Mouse (Mus musculus) gastrocnemius, postnatal 25 days (tissue): ENCODE results near the gene Rnf150. TPM values are rescaled to one million over a fixed set of nuclear protein-coding genes. Genes with fewer than 3 reads are reported as not detected.

ENCODE experiments used
- DNase-seq: peaks from one replicate; pipeline ENCODE4 v3.0.0; 2022
- total RNA-seq, 2 experiments: library from RNA; stranded (reverse); gene quantifications; 1 replicate in 1 of 2; 2 replicates in 1 of 2; pipeline ENCODE4 v1.2.3; 2021

Gene Rnf150
- total RNA-seq, 2 experiments from 2014 or later, result 17.1 to 19.5 TPM

DNA sequence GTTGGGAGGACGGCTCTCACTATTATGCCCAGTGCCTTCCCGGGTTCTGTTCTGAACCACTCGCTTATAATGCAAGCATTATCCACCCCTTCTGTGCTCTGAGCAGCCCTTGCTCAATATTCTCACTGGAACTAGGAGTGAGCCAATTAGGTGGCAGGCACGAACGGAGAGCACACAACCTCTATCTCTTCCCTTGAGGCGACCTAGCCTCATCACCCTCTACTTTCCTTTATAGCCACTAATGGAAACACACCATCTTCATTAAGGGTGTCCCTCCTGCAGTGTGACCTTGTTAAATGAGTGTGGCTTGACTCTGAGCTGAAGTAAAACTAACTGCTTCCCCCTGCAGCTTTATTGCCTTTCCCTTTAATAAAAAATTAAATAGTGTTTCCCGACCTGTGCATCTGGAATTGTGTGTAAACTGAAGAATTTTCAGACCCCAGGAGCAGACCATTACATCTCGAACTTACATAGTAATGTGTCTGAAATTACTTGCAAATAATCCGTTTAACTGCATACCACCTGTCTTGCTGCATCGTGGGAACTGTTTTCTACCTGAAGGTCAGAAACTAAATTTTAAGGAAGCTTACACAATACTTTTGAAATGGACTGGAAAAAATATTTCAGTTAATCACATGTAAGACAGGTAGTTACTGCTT is 26.0 kb downstream of the Rnf150 start:
- no peak for DNase-seq

DNA sequence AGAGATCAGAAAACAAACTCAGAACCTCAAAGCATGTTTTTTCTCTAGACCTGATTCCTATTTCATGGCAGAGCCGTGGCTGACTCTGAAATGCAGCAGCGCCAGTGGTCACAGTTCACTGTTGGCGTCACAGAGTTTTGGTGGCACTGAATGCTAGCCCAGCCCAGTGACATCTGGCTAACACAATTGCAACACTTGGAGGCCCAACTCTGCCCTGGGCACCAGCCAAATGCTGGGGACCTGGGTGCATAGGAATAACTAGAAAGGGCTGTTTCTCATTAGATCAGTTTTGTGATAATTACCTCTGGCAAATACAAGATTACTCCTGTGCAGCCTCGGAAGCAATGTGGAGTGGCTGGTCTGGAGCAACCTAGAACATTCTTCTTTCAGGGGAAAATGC is 31.9 kb downstream of the Rnf150 start:
- no peak for DNase-seq

- DNase-seq, result no peak
Observed at GRCm38 (mm10) chr8:82896796-82897195, 33.6 kb downstream of the Rnf150 start.

DNA sequence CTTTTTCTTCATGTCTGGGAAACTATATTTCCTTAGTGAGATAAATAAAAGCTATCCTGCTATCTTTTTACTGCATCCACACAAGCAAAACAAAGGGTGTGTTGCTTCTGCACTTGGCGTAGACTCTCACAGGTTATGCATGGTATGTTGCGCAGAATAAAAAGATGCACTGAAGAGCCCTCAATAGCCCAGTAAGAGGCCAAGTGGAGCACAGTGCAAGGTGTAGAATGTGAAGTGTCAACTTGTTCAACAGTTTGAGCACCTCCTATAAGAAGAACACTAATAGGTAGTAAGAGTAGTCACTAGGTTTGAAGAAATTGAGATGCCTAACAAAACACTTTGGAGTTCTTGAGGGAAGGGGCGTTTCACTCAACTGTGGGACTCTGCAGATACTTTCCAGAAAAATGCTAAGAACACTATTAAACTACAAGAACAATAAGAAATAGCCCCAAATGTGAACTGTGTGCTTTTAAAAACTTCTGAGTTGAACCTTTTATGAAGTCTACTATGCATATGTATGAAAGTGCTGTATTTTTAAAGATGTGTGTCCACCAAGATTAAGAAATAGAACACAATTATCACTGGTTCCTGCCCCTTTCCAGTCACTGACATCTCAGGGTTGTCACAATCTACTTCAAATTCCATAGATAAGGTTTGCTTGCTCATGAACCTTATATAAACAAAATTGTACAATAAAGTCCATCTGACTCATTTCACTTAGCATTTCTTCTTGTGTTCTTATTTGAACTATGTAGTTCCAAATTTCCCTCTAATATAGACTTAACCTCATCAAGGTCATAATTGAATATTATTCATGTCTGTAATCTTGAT is 34.7 kb downstream of the Rnf150 start:
- DNase-seq, result no peak

- DNase-seq, result no peak
Observed at GRCm38 (mm10) chr8:82898459-82898841, 35.3 kb downstream of the Rnf150 start.

- no peak for DNase-seq
Observed at GRCm38 (mm10) chr8:82900958-82901357, 37.8 kb downstream of the Rnf150 start.

- no peak for DNase-seq
Observed at GRCm38 (mm10) chr8:82901549-82902138, 38.5 kb downstream of the Rnf150 start.

DNA sequence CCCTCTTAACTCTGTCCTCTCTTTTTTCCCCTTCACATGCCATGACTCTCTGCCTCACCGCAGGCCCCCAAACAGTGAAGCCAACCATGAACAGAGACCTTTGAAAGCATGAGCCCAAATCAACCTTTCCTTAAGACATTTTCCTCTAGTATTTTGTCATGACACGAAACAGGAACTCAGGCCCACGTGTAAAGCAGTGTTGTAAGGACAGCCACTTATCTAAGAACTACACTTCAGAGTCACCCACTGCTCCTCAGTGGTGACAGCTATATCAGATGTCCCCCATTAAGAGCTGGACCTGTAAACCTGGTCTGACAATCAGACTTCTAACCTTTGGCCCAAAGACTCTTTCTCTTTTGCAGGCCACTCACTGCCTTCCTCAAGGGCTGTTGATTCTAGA is 40.3 kb downstream of the Rnf150 start:
- no peak for DNase-seq

- DNase-seq, result no peak
Observed at GRCm38 (mm10) chr8:82907271-82907670, 44.1 kb downstream of the Rnf150 start.

GRCm38 (mm10) chr8:82911436-82911835 is 48.3 kb downstream of the Rnf150 start:
- DNase-seq, result no peak

- DNase-seq, result no peak
Observed at GRCm38 (mm10) chr8:82912282-82912681, 49.1 kb downstream of the Rnf150 start.

- DNase-seq, result no peak
Observed at GRCm38 (mm10) chr8:82914543-82914942, 51.4 kb downstream of the Rnf150 start.

GRCm38 (mm10) chr8:82916851-82917539 is 53.8 kb downstream of the Rnf150 start:
- no peak for DNase-seq

GRCm38 (mm10) chr8:82917540-82918316 is 54.6 kb downstream of the Rnf150 start:
- DNase-seq, result no peak

- no peak for DNase-seq
Observed at GRCm38 (mm10) chr8:82919676-82920075, 56.5 kb downstream of the Rnf150 start.

- DNase-seq, result no peak
Observed at GRCm38 (mm10) chr8:82920124-82920523, 57.0 kb downstream of the Rnf150 start.

- DNase-seq, result peak; percentile 21
Observed at GRCm38 (mm10) chr8:82925286-82925685, 62.1 kb downstream of the Rnf150 start.

GRCm38 (mm10) chr8:82926518-82926917 is 63.4 kb downstream of the Rnf150 start:
- DNase-seq, result no peak

GRCm38 (mm10) chr8:82931554-82931953 is 68.4 kb downstream of the Rnf150 start:
- DNase-seq, result no peak

DNA sequence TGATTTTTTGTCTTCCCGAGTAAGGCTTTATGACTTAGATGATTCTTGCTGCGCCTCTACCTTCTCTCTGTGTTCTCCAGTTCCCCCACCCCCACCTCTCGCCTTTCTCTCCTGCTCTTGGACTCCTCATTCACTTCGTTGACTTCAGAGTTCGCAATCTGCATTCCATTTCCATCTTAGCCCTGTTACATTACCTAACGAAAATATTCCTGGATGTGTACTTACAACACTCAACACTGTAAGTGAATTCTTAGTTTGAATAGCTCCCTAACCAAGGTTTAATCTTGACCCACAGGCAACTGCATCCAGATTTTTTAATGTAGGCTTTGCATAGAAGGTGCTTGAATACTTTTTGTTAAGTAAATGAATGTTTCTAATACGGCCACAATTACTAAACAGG is 73.0 kb downstream of the Rnf150 start:
- DNase-seq, result no peak

- no peak for DNase-seq
Observed at GRCm38 (mm10) chr8:82936866-82937265, 73.7 kb downstream of the Rnf150 start.

GRCm38 (mm10) chr8:82939912-82940311 is 76.8 kb downstream of the Rnf150 start:
- DNase-seq, result peak; percentile 62
